Mouse (Mus musculus) central nervous system, embryonic 11.5 days (tissue): Measurements from ENCODE around the gene 4933428G20Rik. TPM values are rescaled to one million over a fixed set of nuclear protein-coding genes. Genes with fewer than 3 reads are reported as not detected.

ENCODE experiments used
- polyA plus RNA-seq: library from polyadenylated mRNA; depleted of rRNA; stranded (reverse); fragments of >200 nt; gene quantifications from 2 replicates; pipeline ENCODE4 v1.2.3, GENCODE M21; 2012; rRNA removed

Gene 4933428G20Rik
- 0.12 TPM in 1 of 2 replicates, not detected in the other for polyA plus RNA-seq

GRCm38 (mm10) chr11:97499865-97500719 lies at the start of gene 4933428G20Rik:
Gene 4933428G20Rik, minus strand, starts transcription at chr11:97500340.

Other genes with a start within 250 kb of the 4933428G20Rik start
- gene Npepps, start 219.7 kb downstream of the 4933428G20Rik start, polyA plus RNA-seq = 81.0 and 102 TPM in 2 replicates
- gene Mrpl45, start 184.6 kb downstream of the 4933428G20Rik start, polyA plus RNA-seq = 31.7 and 35.2 TPM in 2 replicates
- 0.09 and 0.10 TPM in 2 replicates for gene Gpr179, start 148.3 kb downstream of the 4933428G20Rik start, polyA plus RNA-seq
- 19.8 and 23.3 TPM in 2 replicates for gene Socs7, start 137.8 kb downstream of the 4933428G20Rik start, polyA plus RNA-seq
- 14.1 and 16.5 TPM in 2 replicates for gene Arhgap23, start 84.8 kb downstream of the 4933428G20Rik start, polyA plus RNA-seq
- 12.5 and 17.5 TPM in 2 replicates for gene Srcin1, start 75.8 kb upstream of the 4933428G20Rik start, polyA plus RNA-seq
- gene Epop, start 129.4 kb upstream of the 4933428G20Rik start, polyA plus RNA-seq = 12.7 and 22.7 TPM in 2 replicates
- gene Mllt6, start 163.1 kb upstream of the 4933428G20Rik start, polyA plus RNA-seq = 34.2 and 41.0 TPM in 2 replicates
- gene Cisd3, start 185.5 kb upstream of the 4933428G20Rik start, polyA plus RNA-seq = 8.7 and 11.0 TPM in 2 replicates
- 92.4 and 117 TPM in 2 replicates for gene Pcgf2, start 200.2 kb upstream of the 4933428G20Rik start, polyA plus RNA-seq
- 282 and 471 TPM in 2 replicates for gene Psmb3, start 203.1 kb upstream of the 4933428G20Rik start, polyA plus RNA-seq
- 30.7 and 36.6 TPM in 2 replicates for gene Pip4k2b, start 244.4 kb upstream of the 4933428G20Rik start, polyA plus RNA-seq